Mouse (Mus musculus): Measurements from ENCODE around the gene Xpo4. TPM values are rescaled to one million over a fixed set of nuclear protein-coding genes. Genes with fewer than 3 reads are reported as not detected.
"Not testable (repeated sequence)": the region's sequence is repeated elsewhere in the genome, so short reads cannot be mapped to it uniquely, and the experiment has no call there.

Gene Xpo4
- polyA plus RNA-seq, 1 experiment from 2014 or later = 23.4 TPM

GRCm38 (mm10) chr14:57696066-57696465 is 30.8 kb upstream of the Xpo4 start:
- no peak overlapping the region for H3K4me2 ChIP-seq (replicated peaks)
- H3K4me1 ChIP-seq (replicated peaks) = no peaks in the 10 kb centered on the region
- 95% methylated on average over 15 of the region's 15 CpGs for WGBS
- H3K9me3 ChIP-seq = no peaks in the 10 kb centered on the region
- peaks cover 38% of the 10 kb centered on the region for H3K36me3 ChIP-seq
- H3K27ac ChIP-seq = no peak overlapping the region
- H3K4me3 ChIP-seq (replicated peaks) = no peak overlapping the region
- H3K27me3 ChIP-seq (replicated peaks) = no peaks in the 10 kb centered on the region
- H3K9ac ChIP-seq = no peak overlapping the region
- ATAC-seq = no peak

GRCm38 (mm10) chr14:57695550-57695949 is 30.3 kb upstream of the Xpo4 start:
- H3K4me1 ChIP-seq (replicated peaks) = no peaks in the 10 kb centered on the region
- no peak overlapping the region for H3K9ac ChIP-seq
- no peak for ATAC-seq
- H3K27me3 ChIP-seq (replicated peaks) = no peaks in the 10 kb centered on the region
- no peak overlapping the region for H3K4me3 ChIP-seq (replicated peaks)
- H3K36me3 ChIP-seq = peaks cover 40% of the 10 kb centered on the region
- no peaks in the 10 kb centered on the region for H3K9me3 ChIP-seq
- H3K4me2 ChIP-seq (replicated peaks) = no peak overlapping the region
- no peak overlapping the region for H3K27ac ChIP-seq
- WGBS = 92% methylated on average over 8 of the region's 8 CpGs

GRCm38 (mm10) chr14:57694246-57694645 is 29.0 kb upstream of the Xpo4 start:
- Histone ChIP-seq H3K36me3 (peaks cover 28% of the 10 kb centered on the region), H3K4me1 (replicated peaks) (no peaks in the 10 kb centered on the region), H3K9ac (no peak overlapping the region), H3K4me3 (replicated peaks) (no peak overlapping the region), H3K27me3 (replicated peaks) (no peaks in the 10 kb centered on the region), H3K4me2 (replicated peaks) (no peak overlapping the region), H3K27ac (no peak overlapping the region), H3K9me3 (no peaks in the 10 kb centered on the region)
- 85% methylated on average over 16 of the region's 16 CpGs for WGBS
- ATAC-seq = no peak

- Histone ChIP-seq H3K4me3 (replicated peaks) (no peak overlapping the region), H3K27me3 (replicated peaks) (no peaks in the 10 kb centered on the region), H3K4me2 (replicated peaks) (no peak overlapping the region), H3K9me3 (no peaks in the 10 kb centered on the region), H3K4me1 (replicated peaks) (no peaks in the 10 kb centered on the region), H3K27ac (no peak overlapping the region), H3K9ac (no peak overlapping the region), H3K36me3 (peaks cover 28% of the 10 kb centered on the region)
- peak; percentile 47; the same call in 1 of the 2 replicates for ATAC-seq
- 90% methylated on average over 17 of the region's 17 CpGs for WGBS
Measured at GRCm38 (mm10) chr14:57692517-57693130, 27.4 kb upstream of the Xpo4 start.

- H3K4me2 ChIP-seq (replicated peaks) = no peak overlapping the region
- ATAC-seq = no peak
- no peak overlapping the region for H3K9ac ChIP-seq
- no peak overlapping the region for H3K27ac ChIP-seq
- no peaks in the 10 kb centered on the region for H3K4me1 ChIP-seq (replicated peaks)
- no peak overlapping the region for H3K4me3 ChIP-seq (replicated peaks)
- no peaks in the 10 kb centered on the region for H3K27me3 ChIP-seq (replicated peaks)
- no peaks in the 10 kb centered on the region for H3K9me3 ChIP-seq
- H3K36me3 ChIP-seq = peaks cover 20% of the 10 kb centered on the region
- WGBS = 95% methylated on average over 24 of the region's 24 CpGs
Measured at GRCm38 (mm10) chr14:57691316-57691715, 26.1 kb upstream of the Xpo4 start.

- Histone ChIP-seq H3K27ac (no peak overlapping the region), H3K9me3 (no peaks in the 10 kb centered on the region), H3K4me2 (replicated peaks) (no peak overlapping the region), H3K4me3 (replicated peaks) (no peak overlapping the region), H3K36me3 (peaks cover 14% of the 10 kb centered on the region), H3K4me1 (replicated peaks) (no peaks in the 10 kb centered on the region), H3K9ac (no peak overlapping the region), H3K27me3 (replicated peaks) (no peaks in the 10 kb centered on the region)
- 93% methylated on average over 8 of the region's 8 CpGs for WGBS
- no peak for ATAC-seq
Measured at GRCm38 (mm10) chr14:57690681-57691080, 25.5 kb upstream of the Xpo4 start.

- not testable (repeated sequence) for H3K4me3 ChIP-seq (replicated peaks); H3K27me3 ChIP-seq (replicated peaks); H3K4me1 ChIP-seq (replicated peaks); H3K9me3 ChIP-seq; ATAC-seq; H3K9ac ChIP-seq; H3K27ac ChIP-seq; H3K4me2 ChIP-seq (replicated peaks)
- peaks cover 13% of the 10 kb centered on the region; the same call in 1 of the 2 replicates for H3K36me3 ChIP-seq
- WGBS = 93% methylated on average over 7 of the region's 7 CpGs
Measured at GRCm38 (mm10) chr14:57688066-57688465, 22.8 kb upstream of the Xpo4 start.

GRCm38 (mm10) chr14:57687441-57687840 is 22.2 kb upstream of the Xpo4 start:
- no peak for ATAC-seq
- H3K27ac ChIP-seq = no peak overlapping the region
- H3K9ac ChIP-seq = no peak overlapping the region
- no peak overlapping the region for H3K4me3 ChIP-seq (replicated peaks)
- H3K9me3 ChIP-seq = no peaks in the 10 kb centered on the region
- 82% methylated on average over 5 of the region's 5 CpGs for WGBS
- H3K27me3 ChIP-seq (replicated peaks) = no peaks in the 10 kb centered on the region
- H3K4me1 ChIP-seq (replicated peaks) = no peaks in the 10 kb centered on the region
- no peak overlapping the region for H3K4me2 ChIP-seq (replicated peaks)
- H3K36me3 ChIP-seq = peaks cover 13% of the 10 kb centered on the region; the same call in 1 of the 2 replicates

GRCm38 (mm10) chr14:57686647-57687046 is 21.4 kb upstream of the Xpo4 start:
- 64% methylated on average over 6 of the region's 6 CpGs for WGBS
- no peak for ATAC-seq
- no peak overlapping the region for H3K4me3 ChIP-seq (replicated peaks)

GRCm38 (mm10) chr14:57684579-57684978 is 19.3 kb upstream of the Xpo4 start:
- no peak overlapping the region for H3K9ac ChIP-seq
- no peaks in the 10 kb centered on the region for H3K27me3 ChIP-seq (replicated peaks)
- H3K4me1 ChIP-seq (replicated peaks) = no peaks in the 10 kb centered on the region
- H3K9me3 ChIP-seq = no peaks in the 10 kb centered on the region
- H3K4me3 ChIP-seq (replicated peaks) = no peak overlapping the region
- H3K4me2 ChIP-seq (replicated peaks) = no peak overlapping the region
- no peaks in the 10 kb centered on the region for H3K36me3 ChIP-seq
- no peak overlapping the region for H3K27ac ChIP-seq
- ATAC-seq = no peak
- WGBS = 2% methylated on average over 1 of the region's 1 CpGs

More at GRCm38 (mm10) chr14:57686647-57687046, 21.4 kb upstream of the Xpo4 start:
- H3K4me1 ChIP-seq (replicated peaks) = no peaks in the 10 kb centered on the region
- no peak overlapping the region for H3K4me2 ChIP-seq (replicated peaks)
- no peak overlapping the region for H3K9ac ChIP-seq
- no peaks in the 10 kb centered on the region for H3K9me3 ChIP-seq
- H3K27me3 ChIP-seq (replicated peaks) = no peaks in the 10 kb centered on the region
- H3K27ac ChIP-seq = no peak overlapping the region
- peaks cover 9% of the 10 kb centered on the region; the same call in 1 of the 2 replicates for H3K36me3 ChIP-seq

- Histone ChIP-seq H3K4me1 (replicated peaks) (no peaks in the 10 kb centered on the region), H3K9me3 (no peaks in the 10 kb centered on the region), H3K36me3 (no peaks in the 10 kb centered on the region), H3K27ac (no peak overlapping the region), H3K4me3 (replicated peaks) (no peak overlapping the region), H3K27me3 (replicated peaks) (no peaks in the 10 kb centered on the region), H3K4me2 (replicated peaks) (no peak overlapping the region), H3K9ac (no peak overlapping the region)
- ATAC-seq = no peak
- 84% methylated on average over 4 of the region's 4 CpGs for WGBS
Measured at GRCm38 (mm10) chr14:57682751-57683150, 17.5 kb upstream of the Xpo4 start.

- no peak overlapping the region for H3K4me2 ChIP-seq (replicated peaks)
- no peaks in the 10 kb centered on the region for H3K27me3 ChIP-seq (replicated peaks)
- H3K9me3 ChIP-seq = no peaks in the 10 kb centered on the region
- WGBS = 38% methylated on average over 5 of the region's 5 CpGs
- no peaks in the 10 kb centered on the region for H3K4me1 ChIP-seq (replicated peaks)
- ATAC-seq = peak; percentile 73
- H3K27ac ChIP-seq = no peak overlapping the region
- H3K36me3 ChIP-seq = no peaks in the 10 kb centered on the region
- no peak overlapping the region for H3K9ac ChIP-seq
- no peak overlapping the region for H3K4me3 ChIP-seq (replicated peaks)
Measured at GRCm38 (mm10) chr14:57679958-57680535, 14.8 kb upstream of the Xpo4 start.

- no peak for ATAC-seq
- H3K27ac ChIP-seq = no peak overlapping the region
- H3K36me3 ChIP-seq = no peaks in the 10 kb centered on the region
- 17% methylated on average over 1 of the region's 1 CpGs for WGBS
- no peaks in the 10 kb centered on the region for H3K27me3 ChIP-seq (replicated peaks)
- H3K4me3 ChIP-seq (replicated peaks) = no peak overlapping the region
- H3K9me3 ChIP-seq = no peaks in the 10 kb centered on the region
- no peak overlapping the region for H3K9ac ChIP-seq
- H3K4me1 ChIP-seq (replicated peaks) = no peaks in the 10 kb centered on the region
- H3K4me2 ChIP-seq (replicated peaks) = no peak overlapping the region
Measured at GRCm38 (mm10) chr14:57679523-57679922, 14.3 kb upstream of the Xpo4 start.
